In genomic region chr15:83156929-83157666, GRCm38 (mm10) we compare ENCODE assay signal across 9 mouse cellular contexts. TPM values are rescaled to one million over a fixed set of nuclear protein-coding genes. Genes with fewer than 3 reads are reported as not detected.
DNase-seq lines count a peak whose midpoint lies in the region; ATAC-seq and TF ChIP-seq lines count a peak whose summit lies in the region.
"Had no signal": no experiment of that assay in that cellular context is flagged by ENCODE, and none has a peak within 500 bp of the region (broad histone marks: within the 10 kb centered on the region; RNA-seq: fewer than 3 reads in every experiment).

No protein-coding gene starts in this region.

- TF ChIP-seq EP300 in liver, postnatal 0 days (IDR thresholded peaks at IDR 0.05; ENCODE audit: low read depth), result no peak

- POLR2A ChIA-PET in Patski (lab: Charles Lee), result interaction anchor here (2.0 kb wide), 1 partner anchor 8 kb away, joined by 5 read pairs; no protein-coding TSS in a partner anchor

- no peak for TF ChIP-seq POLR2A in cortical plate, adult 2 months (IDR thresholded peaks at IDR 0.05; ENCODE audit: extremely low read depth, insufficient read depth, low read length)
- TF ChIP-seq POLR2A in spleen, adult 2 months (IDR thresholded peaks at IDR 0.05; ENCODE audit: low read depth, low read length), result no peak

- H3K9me3 ChIP-seq in midbrain, embryonic 10.5 days (replicated peaks), result no peaks in the 10 kb centered on the region
- H3K9me3 ChIP-seq in midbrain, embryonic 13.5 days, result no peaks in the 10 kb centered on the region; the same call in 1 of the 2 replicates
- no peaks in the 10 kb centered on the region for H3K9me3 ChIP-seq in heart, embryonic 15.5 days (replicated peaks)
- no peaks in the 10 kb centered on the region for H3K9me3 ChIP-seq in liver, postnatal 0 days (ENCODE audit: low read length)
- H3K9me3 ChIP-seq: stomach, embryonic 15.5 days had no signal

- ATAC-seq in midbrain, embryonic 13.5 days, result no peak
- ATAC-seq in Patski, result peak; percentile 71
- ATAC-seq in heart, embryonic 15.5 days (replicated peaks; ENCODE audit: insufficient number of reproducible peaks, insufficient read depth, low FRiP score, low read depth), result no peak
- no peak for ATAC-seq in liver, postnatal 0 days

- peak; percentile 66 for DNase-seq in midbrain, embryonic 10.5 days (ENCODE audit: low spot score)
- DNase-seq in Patski (ENCODE audit: low read depth, low spot score), result no peak
- DNase-seq in liver, postnatal 0 days, result peak; percentile 74
- DNase-seq in spleen, adult 2 months (ENCODE audit: low read depth in 1 of 2, low spot score in 2 of 2), result peak in 1 of 2 experiments; percentile 53
- no peak for DNase-seq in frontal cortex, postnatal 25 days (ENCODE audit: low spot score in 2 of 2)

- H3K4me1 ChIP-seq in midbrain, embryonic 10.5 days, result peaks cover 26% of the 10 kb centered on the region
- H3K4me1 ChIP-seq in midbrain, embryonic 13.5 days (replicated peaks), result no peaks in the 10 kb centered on the region; the same call in 1 of the 2 replicates
- no peaks in the 10 kb centered on the region for H3K4me1 ChIP-seq in cortical plate, adult 2 months (ENCODE audit: control insufficient read depth, insufficient read depth, low read length)
- H3K4me1 ChIP-seq in heart, embryonic 15.5 days (replicated peaks), result 0 out of 2 replicates have a peak, but pooled peaks cover 2% of the 10 kb centered on the region
- H3K4me1 ChIP-seq in liver, postnatal 0 days (ENCODE audit: insufficient read depth), result peaks cover 2% of the 10 kb centered on the region; the same call in 1 of the 2 replicates
- H3K4me1 ChIP-seq in spleen, adult 2 months (ENCODE audit: control insufficient read depth, insufficient read depth, insufficient read length), result no peaks in the 10 kb centered on the region
- H3K4me1 ChIP-seq: stomach, embryonic 15.5 days had no signal

- CTCF ChIA-PET in Patski (lab: Charles Lee), result interaction anchor here (1.4 to 2.6 kb wide), 8 partner anchors 10 to 174 kb away, joined by 4 to 18 read pairs (median 5); partner anchors contain the start of gene Cyb5r3

- in situ Hi-C loops in Patski (cut with MboI; ENCODE audit: low pct_unique_long_range_greater_than_20kb), result no loop called here

- H3K9ac ChIP-seq in midbrain, embryonic 13.5 days (replicated peaks), result no peak overlapping the region
- H3K9ac ChIP-seq in heart, embryonic 15.5 days, result no peak overlapping the region
- H3K9ac ChIP-seq in liver, postnatal 0 days (replicated peaks), result no peak overlapping the region
- H3K9ac ChIP-seq: stomach, embryonic 15.5 days had no signal

- no peak overlapping the region for H3K4me3 ChIP-seq in midbrain, embryonic 10.5 days
- no peak overlapping the region for H3K4me3 ChIP-seq in midbrain, embryonic 13.5 days (replicated peaks)
- no peak overlapping the region for H3K4me3 ChIP-seq in cortical plate, adult 2 months (ENCODE audit: insufficient read depth, low read length)
- H3K4me3 ChIP-seq in heart, embryonic 15.5 days, result no peak overlapping the region
- H3K4me3 ChIP-seq in liver, postnatal 0 days (ENCODE audit: low read depth, low read length), result no peak overlapping the region
- H3K4me3 ChIP-seq in spleen, adult 2 months (ENCODE audit: extremely low read depth, insufficient read depth, insufficient read length), result no peak overlapping the region
- H3K4me3 ChIP-seq: stomach, embryonic 15.5 days had no signal

- peaks cover 89% of the 10 kb centered on the region for H3K36me3 ChIP-seq in midbrain, embryonic 10.5 days
- H3K36me3 ChIP-seq in midbrain, embryonic 13.5 days, result peaks cover 70% of the 10 kb centered on the region
- peaks cover 42% of the 10 kb centered on the region for H3K36me3 ChIP-seq in heart, embryonic 15.5 days
- H3K36me3 ChIP-seq in liver, postnatal 0 days (replicated peaks; ENCODE audit: insufficient read depth, low read length), result peaks cover 69% of the 10 kb centered on the region
- H3K36me3 ChIP-seq in spleen, adult 2 months (ENCODE audit: control insufficient read depth, insufficient read depth, low read length), result peaks cover 26% of the 10 kb centered on the region

- no peaks in the 10 kb centered on the region for H3K27me3 ChIP-seq in midbrain, embryonic 10.5 days (ENCODE audit: low read depth, poor library complexity, severe bottlenecking)
- H3K27me3 ChIP-seq in midbrain, embryonic 13.5 days, result no peaks in the 10 kb centered on the region
- H3K27me3 ChIP-seq in Patski, result no peaks in the 10 kb centered on the region
- no peaks in the 10 kb centered on the region for H3K27me3 ChIP-seq in heart, embryonic 15.5 days
- H3K27me3 ChIP-seq in liver, postnatal 0 days (ENCODE audit: insufficient read depth, low read length), result no peaks in the 10 kb centered on the region
- H3K27me3 ChIP-seq in spleen, adult 2 months (ENCODE audit: control insufficient read depth, insufficient read depth, low read length), result no peaks in the 10 kb centered on the region
- H3K27me3 ChIP-seq: stomach, embryonic 15.5 days had no signal

- TF ChIP-seq CTCF in Patski (IDR thresholded peaks at IDR 0.05), result no peak
- peak; percentile 55; the same call in 1 of the 2 replicates for TF ChIP-seq CTCF in cortical plate, adult 2 months (IDR thresholded peaks at IDR 0.05; ENCODE audit: extremely low read depth, insufficient read depth, low read length)
- peak; percentile 88 for TF ChIP-seq CTCF in liver, postnatal 0 days (IDR thresholded peaks at IDR 0.05; ENCODE audit: low read depth)
- peak; percentile 78; the same call in 1 of the 2 replicates for TF ChIP-seq CTCF in spleen, adult 2 months (IDR thresholded peaks at IDR 0.05; ENCODE audit: extremely low read depth, insufficient read depth, insufficient read length, insufficient replicate concordance)

- WGBS in midbrain, embryonic 10.5 days, result 75% methylated on average over 11 of the region's 11 CpGs
- 79% methylated on average over 11 of the region's 11 CpGs for WGBS in midbrain, embryonic 13.5 days
- 69% methylated on average over 11 of the region's 11 CpGs for WGBS in heart, embryonic 15.5 days
- WGBS in liver, postnatal 0 days (ENCODE audit: insufficient replicate concordance), result 79% methylated on average over 11 of the region's 11 CpGs
- 93% methylated on average over 11 of the region's 11 CpGs for WGBS in spleen, adult 2 months

- no peak overlapping the region for H3K4me2 ChIP-seq in midbrain, embryonic 13.5 days (replicated peaks)
- no peak overlapping the region for H3K4me2 ChIP-seq in heart, embryonic 15.5 days
- no peak overlapping the region for H3K4me2 ChIP-seq in liver, postnatal 0 days (ENCODE audit: low read depth, low read length)
- H3K4me2 ChIP-seq: stomach, embryonic 15.5 days had no signal

- peak overlapping the region; percentile 52 for H3K27ac ChIP-seq in midbrain, embryonic 10.5 days (replicated peaks)
- H3K27ac ChIP-seq in midbrain, embryonic 13.5 days, result no peak overlapping the region
- no peak overlapping the region for H3K27ac ChIP-seq in cortical plate, adult 2 months (ENCODE audit: insufficient read depth, low read length)
- H3K27ac ChIP-seq in heart, embryonic 15.5 days, result peak overlapping the region; percentile 3; the same call in 1 of the 2 replicates
- H3K27ac ChIP-seq in liver, postnatal 0 days (ENCODE audit: low read depth), result no peak overlapping the region
- H3K27ac ChIP-seq in spleen, adult 2 months (ENCODE audit: insufficient read depth, low read length), result no peak overlapping the region
- H3K27ac ChIP-seq: stomach, embryonic 15.5 days had no signal

RNA-seq across cellular contexts. Expression of gene Poldip3, which starts 7.9 kb away (rescaled TPM):
- 189 and 190 TPM in 2 replicates for polyA plus RNA-seq in midbrain, embryonic 10.5 days (2016; fragmentation: Nextera tagmentation; extraction: Ambion mirVana)
- 166 and 169 TPM in 2 replicates for polyA plus RNA-seq in midbrain, embryonic 13.5 days (2015; fragmentation: Nextera tagmentation; extraction: Ambion mirVana)
- 97.2 TPM for polyA plus RNA-seq in Patski (2021)
- polyA plus RNA-seq in cortical plate, adult 2 months (2012; rRNA removed), result 66.3 and 66.6 TPM in 2 replicates
- polyA plus RNA-seq in heart, embryonic 15.5 days (2015; fragmentation: Nextera tagmentation; extraction: Ambion mirVana), result 59.0 and 83.2 TPM in 2 replicates
- 30.2 and 32.5 TPM in 2 replicates for polyA plus RNA-seq in liver, postnatal 0 days (2015; fragmentation: Nextera tagmentation; extraction: Ambion mirVana)
- polyA plus RNA-seq in spleen, adult 2 months (2012; rRNA removed), result 50.6 and 55.7 TPM in 2 replicates

RNA-seq across cellular contexts. Expression of gene Cyb5r3, which starts 15.3 kb away (rescaled TPM):
- 218 and 255 TPM in 2 replicates for polyA plus RNA-seq in midbrain, embryonic 10.5 days (2016; fragmentation: Nextera tagmentation; extraction: Ambion mirVana)
- polyA plus RNA-seq in midbrain, embryonic 13.5 days (2015; fragmentation: Nextera tagmentation; extraction: Ambion mirVana), result 123 and 133 TPM in 2 replicates
- 466 TPM for polyA plus RNA-seq in Patski (2021)
- polyA plus RNA-seq in cortical plate, adult 2 months (2012; rRNA removed), result 48.4 and 57.0 TPM in 2 replicates
- polyA plus RNA-seq in heart, embryonic 15.5 days (2015; fragmentation: Nextera tagmentation; extraction: Ambion mirVana), result 114 and 155 TPM in 2 replicates
- polyA plus RNA-seq in liver, postnatal 0 days (2015; fragmentation: Nextera tagmentation; extraction: Ambion mirVana), result 89.1 and 94.2 TPM in 2 replicates
- 76.1 and 90.0 TPM in 2 replicates for polyA plus RNA-seq in spleen, adult 2 months (2012; rRNA removed)

RNA-seq across cellular contexts. Expression of gene Rrp7a, which starts 34.5 kb away (rescaled TPM):
- polyA plus RNA-seq in midbrain, embryonic 10.5 days (2016; fragmentation: Nextera tagmentation; extraction: Ambion mirVana), result 88.1 and 91.4 TPM in 2 replicates
- polyA plus RNA-seq in midbrain, embryonic 13.5 days (2015; fragmentation: Nextera tagmentation; extraction: Ambion mirVana), result 72.4 and 77.0 TPM in 2 replicates
- 90.6 TPM for polyA plus RNA-seq in Patski (2021)
- polyA plus RNA-seq in cortical plate, adult 2 months (2012; rRNA removed), result 126 and 128 TPM in 2 replicates
- polyA plus RNA-seq in heart, embryonic 15.5 days (2015; fragmentation: Nextera tagmentation; extraction: Ambion mirVana), result 35.0 and 42.6 TPM in 2 replicates
- 15.2 and 16.0 TPM in 2 replicates for polyA plus RNA-seq in liver, postnatal 0 days (2015; fragmentation: Nextera tagmentation; extraction: Ambion mirVana)
- polyA plus RNA-seq in spleen, adult 2 months (2012; rRNA removed), result 86.8 and 104 TPM in 2 replicates

Comparison
In these comparisons a context has a peak if more than half of its experiments do, and no peak if none do; other contexts are left out.
1. H3K27ac ChIP-seq: peak in midbrain, embryonic 10.5 days (single experiment) and heart, embryonic 15.5 days (single experiment); none in midbrain, embryonic 13.5 days (single experiment), cortical plate, adult 2 months (single experiment), liver, postnatal 0 days (single experiment) and spleen, adult 2 months (single experiment).
2. DNase-seq: peak in midbrain, embryonic 10.5 days (single experiment) and liver, postnatal 0 days (single experiment); none in Patski (single experiment) and frontal cortex, postnatal 25 days (0 of 2).